Mouse (Mus musculus) layer of hippocampus, adult 2 months (tissue): ENCODE measurements around the gene Lipo2. TPM values are rescaled to one million over a fixed set of nuclear protein-coding genes. Genes with fewer than 3 reads are reported as not detected.
A peak's percentile ranks its signal among the peaks of the same experiment; 100 is the strongest.
"Not testable (repeated sequence)": the region's sequence is repeated elsewhere in the genome, so short reads cannot be mapped to it uniquely, and the experiment has no call there.

Source experiments
- DNase-seq, 2 experiments: peaks; one replicate each; pipeline ENCODE4 v3.0.0; 2022; ENCODE audit warnings: low spot score in 2 of 2
- H3K27ac ChIP-seq: fragments of 200-600 bp; 2 replicates; pipeline ENCODE4 v1.8.1; 2022
- H3K4me3 ChIP-seq: fragments of 200-600 bp; 2 replicates; pipeline ENCODE4 v1.8.1; 2022; ENCODE audit warnings: mild to moderate bottlenecking
- CTCF ChIP-seq: fragments of 200-600 bp; conservative IDR thresholded peaks from 2 replicates; pipeline ENCODE4 v1.8.1; 2022; ENCODE audit warnings: antibody characterized with exemption, mild to moderate bottlenecking, moderate library complexity
- long read RNA-seq, 2 experiments: library from polyadenylated mRNA; stranded (forward); transcript quantifications; one replicate each; pipeline ENCODE4 v2.0.0; 2021; ENCODE audit warnings: borderline mapping rate in 2 of 2
- total RNA-seq, 2 experiments: library from RNA; stranded (reverse); gene quantifications; 2 replicates each; pipeline ENCODE4 v1.2.3; 2021

Gene Lipo2
- total RNA-seq: not detected
- long read RNA-seq, experiment 1: 0 reads
- long read RNA-seq, experiment 2: 0 reads

GRCm38 (mm10) chr19:33751259-33751658, at the start of gene Lipo2:
Gene Lipo2, minus strand, starts transcription at chr19:33751359.
- DNase-seq, H3K27ac ChIP-seq, H3K4me3 ChIP-seq: not testable (repeated sequence)

GRCm38 (mm10) chr19:33787359-33787758, 36.2 kb upstream of the Lipo2 start, which contains the start of gene Lipo1:
Gene Lipo1, minus strand, starts transcription at chr19:33787459.
- not testable (repeated sequence) for DNase-seq, H3K27ac ChIP-seq, H3K4me3 ChIP-seq

- H3K4me3 ChIP-seq: no peak overlapping the region
- no peak overlapping the region for H3K27ac ChIP-seq
- no peak for DNase-seq
- TF ChIP-seq CTCF: no peak
Measured at GRCm38 (mm10) chr19:33786576-33787277, 35.6 kb upstream of the Lipo2 start.

GRCm38 (mm10) chr19:33761287-33762086, 10.3 kb upstream of the Lipo2 start, which contains the start of gene Lipo3:
Gene Lipo3, minus strand, starts transcription at chr19:33761951.
- H3K27ac ChIP-seq: not testable (repeated sequence)
- peak within 1 kb of the TSS; percentile 39 for H3K4me3 ChIP-seq
- DNase-seq: peak; percentile 9 to 23

Other genes starting within 250 kb of the Lipo2 start
- not detected for gene Lipo4, start 233.6 kb downstream of the Lipo2 start, total RNA-seq
- gene Gm8978, start 126.1 kb downstream of the Lipo2 start, total RNA-seq: not detected
- gene Lipo3, start 10.6 kb upstream of the Lipo2 start, total RNA-seq: 1 to 10 TPM; 4.1 to 5.5 TPM
- gene Lipo1, start 36.1 kb upstream of the Lipo2 start, total RNA-seq: not detected
- gene Lipf, start 209.8 kb upstream of the Lipo2 start, total RNA-seq: not detected